Mouse (Mus musculus): ENCODE measurements around the gene Opalin.

- TF ChIP-seq CTCF (IDR thresholded peaks at IDR 0.05; ENCODE audit: borderline replicate concordance, extremely low read depth, insufficient read depth, insufficient read length) = no peak
- TF ChIP-seq POLR2A (IDR thresholded peaks at IDR 0.05; ENCODE audit: borderline replicate concordance, extremely low read depth, insufficient read depth, insufficient read length, poor library complexity, severe bottlenecking) = no peak
Measured at GRCm38 (mm10) chr19:41031869-41032268, 45.0 kb downstream of the Opalin start.

All from brain, embryonic 14.5 days (tissue).